Mouse (Mus musculus): ENCODE results near the gene Wwc1. TPM values are rescaled to one million over a fixed set of nuclear protein-coding genes. Genes with fewer than 3 reads are reported as not detected.
"Not testable (repeated sequence)": the region's sequence is repeated elsewhere in the genome, so short reads cannot be mapped to it uniquely, and the experiment has no call there.

Gene Wwc1
- total RNA-seq, 2 experiments from 2014 or later, result 1.3 to 1.5 TPM

- DNase-seq (ENCODE audit: low spot score), result not testable (repeated sequence)
- intact Hi-C loops (cut with DNase I), result loop anchor here (5.0 kb wide), 1 partner anchor 160 kb away; no protein-coding TSS in a partner anchor
Measured at GRCm38 (mm10) chr11:35842560-35842959, 137.8 kb downstream of the Wwc1 start.

GRCm38 (mm10) chr11:35841738-35842325 is 138.5 kb downstream of the Wwc1 start:
- DNase-seq (ENCODE audit: low spot score), result no peak
- intact Hi-C loops (cut with DNase I), result loop anchor here (5.0 kb wide), 1 partner anchor 160 kb away; no protein-coding TSS in a partner anchor

GRCm38 (mm10) chr11:35840806-35841205 is 139.5 kb downstream of the Wwc1 start:
- intact Hi-C loops (cut with DNase I), result loop anchor here (5.0 kb wide), 1 partner anchor 161 kb away; no protein-coding TSS in a partner anchor
- DNase-seq (ENCODE audit: low spot score), result not testable (repeated sequence)

- intact Hi-C loops (cut with DNase I), result loop anchor here (5.0 kb wide), 1 partner anchor 162 kb away; no protein-coding TSS in a partner anchor
- DNase-seq (ENCODE audit: low spot score), result no peak
Measured at GRCm38 (mm10) chr11:35840282-35840681, 140.0 kb downstream of the Wwc1 start.

GRCm38 (mm10) chr11:35838345-35839338 is 141.7 kb downstream of the Wwc1 start:
- intact Hi-C loops (cut with DNase I), result no loop called here
- DNase-seq (ENCODE audit: low spot score), result peak; percentile 81

- no peak for DNase-seq (ENCODE audit: low spot score)
- intact Hi-C loops (cut with DNase I), result no loop called here
Measured at GRCm38 (mm10) chr11:35837156-35838126, 142.9 kb downstream of the Wwc1 start.

GRCm38 (mm10) chr11:35834022-35834760 is 146.1 kb downstream of the Wwc1 start, which contains the start of gene Rars:
TSS of gene Rars (minus strand) at chr11:35834506.
- intact Hi-C loops (cut with DNase I), result loop anchor here (2.0 kb wide), 1 partner anchor 65 kb away; the partner anchor contains the start of gene Pank3
- peak; percentile 84 for DNase-seq (ENCODE audit: low spot score)

- intact Hi-C loops (cut with DNase I), result no loop called here
Measured at GRCm38 (mm10) chr11:35833270-35833669, 147.1 kb downstream of the Wwc1 start.

GRCm38 (mm10) chr11:35832139-35832538 is 148.2 kb downstream of the Wwc1 start:
- intact Hi-C loops (cut with DNase I), result no loop called here

More at GRCm38 (mm10) chr11:35833270-35833669, 147.1 kb downstream of the Wwc1 start:
- no peak for DNase-seq (ENCODE audit: low spot score)

GRCm38 (mm10) chr11:35827714-35828113 is 152.6 kb downstream of the Wwc1 start:
- no peak for DNase-seq (ENCODE audit: low spot score)
- intact Hi-C loops (cut with DNase I), result no loop called here

More at GRCm38 (mm10) chr11:35832139-35832538, 148.2 kb downstream of the Wwc1 start:
- no peak for DNase-seq (ENCODE audit: low spot score)

GRCm38 (mm10) chr11:35816316-35816715 is 164.0 kb downstream of the Wwc1 start:
- intact Hi-C loops (cut with DNase I), result no loop called here
- no peak for DNase-seq (ENCODE audit: low spot score)

- intact Hi-C loops (cut with DNase I), result no loop called here
- no peak for DNase-seq (ENCODE audit: low spot score)
Measured at GRCm38 (mm10) chr11:35811458-35811857, 168.9 kb downstream of the Wwc1 start.

GRCm38 (mm10) chr11:35801332-35801731 is 179.0 kb downstream of the Wwc1 start:
- intact Hi-C loops (cut with DNase I), result no loop called here

GRCm38 (mm10) chr11:35798874-35799273 is 181.5 kb downstream of the Wwc1 start, which contains the start of gene Fbll1:
TSS of gene Fbll1 (minus strand) at chr11:35798884.
- intact Hi-C loops (cut with DNase I), result no loop called here
- no peak for DNase-seq (ENCODE audit: low spot score)

More at GRCm38 (mm10) chr11:35801332-35801731, 179.0 kb downstream of the Wwc1 start:
- DNase-seq (ENCODE audit: low spot score), result no peak

GRCm38 (mm10) chr11:35798495-35798820 is 181.9 kb downstream of the Wwc1 start:
- intact Hi-C loops (cut with DNase I), result no loop called here
- no peak for DNase-seq (ENCODE audit: low spot score)

- intact Hi-C loops (cut with DNase I), result no loop called here
- no peak for DNase-seq (ENCODE audit: low spot score)
Measured at GRCm38 (mm10) chr11:35797751-35798494, 182.4 kb downstream of the Wwc1 start.

- intact Hi-C loops (cut with DNase I); DNase-seq (ENCODE audit: low spot score): not testable (repeated sequence)
Measured at GRCm38 (mm10) chr11:35792800-35793199, 187.5 kb downstream of the Wwc1 start.

GRCm38 (mm10) chr11:35788443-35788842 is 191.9 kb downstream of the Wwc1 start:
- DNase-seq (ENCODE audit: low spot score), result no peak
- intact Hi-C loops (cut with DNase I), result no loop called here
